ENCODE assay signal across 8 mouse cellular contexts in genomic region chr4:150401830-150402607, GRCm38 (mm10).
DNase-seq lines count a peak whose midpoint lies in the region; ATAC-seq and TF ChIP-seq lines count a peak whose summit lies in the region.

No protein-coding gene starts in this region.

- TF ChIP-seq CTCF in lung, postnatal 0 days (IDR thresholded peaks at IDR 0.05): no peak

- no peak for TF ChIP-seq EP300 in lung, postnatal 0 days (IDR thresholded peaks at IDR 0.05)

- no peaks in the 10 kb centered on the region for H3K27me3 ChIP-seq in kidney, embryonic 14.5 days (ENCODE audit: control insufficient read depth, insufficient read depth, low read length)
- H3K27me3 ChIP-seq in heart, embryonic 11.5 days (ENCODE audit: control insufficient read depth, insufficient read depth, low read length): no peaks in the 10 kb centered on the region
- H3K27me3 ChIP-seq in lung, postnatal 0 days (replicated peaks; ENCODE audit: insufficient read depth, low read length): no peaks in the 10 kb centered on the region

- ATAC-seq in kidney, embryonic 14.5 days (ENCODE audit: low FRiP score, low TSS enrichment): no peak
- ATAC-seq in heart, embryonic 11.5 days (replicated peaks; ENCODE audit: insufficient number of reproducible peaks, low FRiP score, low TSS enrichment): no peak
- 0 out of 2 replicates have a peak, but pooled peaks have one; percentile 12 for ATAC-seq in lung, postnatal 0 days

- no peak overlapping the region for H3K4me3 ChIP-seq in kidney, embryonic 14.5 days (ENCODE audit: low read length)
- no peak overlapping the region for H3K4me3 ChIP-seq in heart, embryonic 11.5 days (ENCODE audit: low read depth, low read length)
- H3K4me3 ChIP-seq in lung, postnatal 0 days (ENCODE audit: low read depth, low read length): no peak overlapping the region

- H3K4me1 ChIP-seq in kidney, embryonic 14.5 days (ENCODE audit: control insufficient read depth, insufficient read depth, low read length): peaks cover 57% of the 10 kb centered on the region
- H3K4me1 ChIP-seq in heart, embryonic 11.5 days (ENCODE audit: control insufficient read depth, insufficient read depth, low read length): peaks cover 80% of the 10 kb centered on the region
- H3K4me1 ChIP-seq in lung, postnatal 0 days (ENCODE audit: insufficient read depth, low read depth, low read length): peaks cover 42% of the 10 kb centered on the region; the same call in 1 of the 2 replicates

- H3K9ac ChIP-seq in kidney, embryonic 14.5 days (ENCODE audit: low read depth, low read length): no peak overlapping the region
- H3K9ac ChIP-seq in heart, embryonic 11.5 days (ENCODE audit: low read depth, low read length): peak overlapping the region; percentile 31; the same call in 1 of the 2 replicates
- no peak overlapping the region for H3K9ac ChIP-seq in lung, postnatal 0 days (replicated peaks; ENCODE audit: low read depth)

- H3K9me3 ChIP-seq in kidney, embryonic 14.5 days (ENCODE audit: control insufficient read depth, low read length): no peaks in the 10 kb centered on the region
- no peaks in the 10 kb centered on the region for H3K9me3 ChIP-seq in heart, embryonic 11.5 days (replicated peaks; ENCODE audit: control insufficient read depth, low read length)
- H3K9me3 ChIP-seq in lung, postnatal 0 days (ENCODE audit: low read length): no peaks in the 10 kb centered on the region

- no peak overlapping the region for H3K4me2 ChIP-seq in kidney, embryonic 14.5 days (replicated peaks; ENCODE audit: low read depth, low read length)
- H3K4me2 ChIP-seq in heart, embryonic 11.5 days: peak overlapping the region; percentile 5; the same call in 1 of the 2 replicates
- no peak overlapping the region for H3K4me2 ChIP-seq in lung, postnatal 0 days (replicated peaks; ENCODE audit: low read depth, low read length)

- peak; percentile 35 to 43 for DNase-seq in kidney, postnatal 36 days
- peak; percentile 41 for DNase-seq in adrenal gland, adult 8-10 months
- peak; percentile 53 for DNase-seq in lung, postnatal 0 days (ENCODE audit: low spot score)
- no peak for DNase-seq in right cerebral cortex, adult 2 months (ENCODE audit: low spot score in 2 of 2)
- DNase-seq in c-Kit-positive CD71-positive TER-119-positive erythroid progenitor cells, embryonic 14.5 days (ENCODE audit: low spot score): no peak
- no peak for DNase-seq in thymus, postnatal 10 days (ENCODE audit: low spot score in 2 of 2)

- 71% methylated on average over 13 of the region's 13 CpGs for WGBS in kidney, embryonic 14.5 days
- 39% methylated on average over 13 of the region's 13 CpGs for WGBS in heart, embryonic 11.5 days (ENCODE audit: insufficient replicate concordance)
- 26% methylated on average over 13 of the region's 13 CpGs for WGBS in lung, postnatal 0 days

- no peak overlapping the region for H3K27ac ChIP-seq in kidney, embryonic 14.5 days (ENCODE audit: low read depth, low read length)
- peak overlapping the region; percentile 25; the same call in 1 of the 2 replicates for H3K27ac ChIP-seq in heart, embryonic 11.5 days (ENCODE audit: low read depth, low read length)
- peak overlapping the region; percentile 62 for H3K27ac ChIP-seq in lung, postnatal 0 days (ENCODE audit: low read length)

- peaks cover 8% of the 10 kb centered on the region; the same call in 1 of the 2 replicates for H3K36me3 ChIP-seq in kidney, embryonic 14.5 days (ENCODE audit: control insufficient read depth, insufficient read depth, low read length)
- no peaks in the 10 kb centered on the region for H3K36me3 ChIP-seq in heart, embryonic 11.5 days (ENCODE audit: control insufficient read depth, insufficient read depth, low read length)
- no peaks in the 10 kb centered on the region for H3K36me3 ChIP-seq in lung, postnatal 0 days (ENCODE audit: insufficient read depth, low read length)

Comparison
In these comparisons a context has a peak if more than half of its experiments do, and no peak if none do; other contexts are left out.
1. DNase-seq: peak in kidney, postnatal 36 days (2 of 2), adrenal gland, adult 8-10 months (single experiment) and lung, postnatal 0 days (single experiment); none in right cerebral cortex, adult 2 months (0 of 2), c-Kit-positive CD71-positive TER-119-positive erythroid progenitor cells, embryonic 14.5 days (single experiment) and thymus, postnatal 10 days (0 of 2).